ENCODE assay signal across 13 mouse cellular contexts in the genomic region with DNA sequence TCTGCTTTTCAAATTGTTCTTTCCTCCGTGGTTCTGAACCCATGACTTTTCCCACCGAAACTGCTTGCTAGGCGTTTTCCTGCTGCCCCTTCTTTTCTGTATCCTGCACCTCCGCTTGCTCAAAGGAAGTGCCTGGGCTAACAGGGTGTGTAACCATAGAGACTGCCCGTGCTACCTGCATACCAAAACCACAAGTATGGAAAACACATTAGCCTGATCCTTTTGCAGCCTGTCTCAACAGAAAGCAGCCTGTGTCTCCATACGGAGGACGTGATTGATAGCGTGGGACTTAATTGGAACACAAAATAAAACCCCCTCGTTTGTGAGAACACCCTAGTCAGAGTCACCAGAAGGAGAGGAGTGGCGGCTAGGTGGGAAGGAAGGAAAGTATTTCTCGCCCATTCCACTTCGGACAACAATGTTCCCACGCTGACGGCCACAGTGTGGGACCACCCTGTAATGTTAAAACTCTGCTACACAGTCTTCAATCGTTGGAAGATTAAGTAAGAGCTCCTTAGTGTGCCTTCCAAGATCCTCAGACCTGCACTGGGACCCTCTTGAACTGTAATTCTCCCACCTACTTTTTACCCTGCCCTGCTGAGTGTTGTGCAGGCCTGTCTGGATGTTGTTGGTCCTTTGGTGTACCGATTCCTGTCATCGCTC. TPM values are rescaled to one million over a fixed set of nuclear protein-coding genes. Genes with fewer than 3 reads are reported as not detected.
DNase-seq lines count a peak whose midpoint lies in the region; ATAC-seq lines count a peak whose summit lies in the region.
"Had no signal": no experiment of that assay in that cellular context is flagged by ENCODE, and none has a peak within 500 bp of the region (broad histone marks: within the 10 kb centered on the region; RNA-seq: fewer than 3 reads in every experiment).

No protein-coding gene starts in this region.

- no peaks in the 10 kb centered on the region for H3K36me3 ChIP-seq in hindbrain, embryonic 14.5 days (replicated peaks; ENCODE audit: control insufficient read depth, insufficient read depth)
- no peaks in the 10 kb centered on the region for H3K36me3 ChIP-seq in midbrain, embryonic 15.5 days (replicated peaks)

- no peaks in the 10 kb centered on the region for H3K9me3 ChIP-seq in hindbrain, embryonic 14.5 days (ENCODE audit: control insufficient read depth, low read length)
- H3K9me3 ChIP-seq in midbrain, embryonic 15.5 days, result no peaks in the 10 kb centered on the region

- DNase-seq in ZHBTc4 (ENCODE audit: low read depth, low spot score), result peak; percentile 29
- DNase-seq in embryo, embryonic 10.5 days (ENCODE audit: low spot score), result peak; percentile 57
- DNase-seq in hindbrain, embryonic 14.5 days (ENCODE audit: low spot score), result peak; percentile 57
- no peak for DNase-seq in spleen, postnatal 14 days (ENCODE audit: low spot score in 2 of 2)
- DNase-seq in left cerebral cortex, postnatal 4 days, result no peak
- DNase-seq in adrenal gland, adult 8-10 months, result no peak
- DNase-seq: adrenal gland, postnatal 14 days; cerebellum, adult 9-11 months; thymus, postnatal 25 days had no signal

- intact Hi-C loops in left cerebral cortex, postnatal 4 days (cut with DNase I), result loop anchor here (5.0 kb wide), 1 partner anchor 38 kb away; no protein-coding TSS in a partner anchor

- 33% methylated on average over 17 of the region's 17 CpGs for WGBS in hindbrain, embryonic 14.5 days
- 44% methylated on average over 17 of the region's 17 CpGs for WGBS in midbrain, embryonic 15.5 days

- ATAC-seq in hindbrain, embryonic 14.5 days (ENCODE audit: low FRiP score), result peak; percentile 83
- peak; percentile 66; the same call in 1 of the 2 replicates for ATAC-seq in midbrain, embryonic 15.5 days (replicated peaks)
- ATAC-seq: lung, postnatal 0 days had no signal

- no peaks in the 10 kb centered on the region for H3K4me1 ChIP-seq in hindbrain, embryonic 14.5 days (replicated peaks; ENCODE audit: control insufficient read depth, insufficient read depth, low read length)
- H3K4me1 ChIP-seq in midbrain, embryonic 15.5 days, result peaks cover 4% of the 10 kb centered on the region; the same call in 1 of the 2 replicates

- H3K4me3 ChIP-seq in hindbrain, embryonic 14.5 days (replicated peaks; ENCODE audit: low read length), result no peak overlapping the region
- no peak overlapping the region for H3K4me3 ChIP-seq in midbrain, embryonic 15.5 days

- H3K9ac ChIP-seq in hindbrain, embryonic 14.5 days, result no peak overlapping the region
- H3K9ac ChIP-seq in midbrain, embryonic 15.5 days, result no peak overlapping the region

- H3K27ac ChIP-seq in hindbrain, embryonic 14.5 days, result peak overlapping the region; percentile 70
- H3K27ac ChIP-seq in midbrain, embryonic 15.5 days, result peak overlapping the region; percentile 31

- H3K27me3 ChIP-seq in hindbrain, embryonic 14.5 days (ENCODE audit: control insufficient read depth, insufficient read depth, low read length), result no peaks in the 10 kb centered on the region
- no peaks in the 10 kb centered on the region for H3K27me3 ChIP-seq in midbrain, embryonic 15.5 days (replicated peaks)

- H3K4me2 ChIP-seq in hindbrain, embryonic 14.5 days (replicated peaks), result peak overlapping the region; percentile 4; the same call in 1 of the 2 replicates
- H3K4me2 ChIP-seq in midbrain, embryonic 15.5 days, result no peak overlapping the region

RNA-seq across cellular contexts. Expression of gene Phyhipl, which starts 15.6 kb away (rescaled TPM):
- 287 and 318 TPM in 2 replicates for polyA plus RNA-seq in hindbrain, embryonic 14.5 days (2014; fragmentation: Nextera tagmentation; extraction: Ambion mirVana)
- polyA plus RNA-seq in midbrain, embryonic 15.5 days (2015; fragmentation: Nextera tagmentation; extraction: Ambion mirVana), result 282 and 284 TPM in 2 replicates
- 100 to 1,000 TPM; 137 to 154 TPM for total RNA-seq in left cerebral cortex, postnatal 4 days (2021)
- total RNA-seq in adrenal gland, adult 8-10 months (2022), result 1 to 10 TPM; 3.8 to 6.8 (median 5.8) TPM
- total RNA-seq: MEL had no signal
- polyA plus RNA-seq: small intestine, adult 2 months had no signal

Comparison
In these comparisons a context has a peak if more than half of its experiments do, and no peak if none do; other contexts are left out.
1. DNase-seq: peak in ZHBTc4 (single experiment), embryo, embryonic 10.5 days (single experiment) and hindbrain, embryonic 14.5 days (single experiment); none in spleen, postnatal 14 days (0 of 2), left cerebral cortex, postnatal 4 days (single experiment) and adrenal gland, adult 8-10 months (single experiment).
2. RNA of gene Phyhipl, which starts 15.6 kb away (total RNA-seq): 137 to 154 TPM in left cerebral cortex, postnatal 4 days; 3.8 to 6.8 TPM in adrenal gland, adult 8-10 months; every median in the first group is over 10 times any median in the second.